Mouse (Mus musculus): ENCODE data around the gene Nubp2. TPM values are rescaled to one million over a fixed set of nuclear protein-coding genes. Genes with fewer than 3 reads are reported as not detected.

The Nubp2 gene
- polyA plus RNA-seq, 1 experiment from 2014 or later = 75.4 TPM

- no peaks in the 10 kb centered on the region for H3K9me3 ChIP-seq
- 89% methylated on average over 13 of the region's 13 CpGs for WGBS
- H3K4me3 ChIP-seq = no peak overlapping the region
- no peak overlapping the region for H3K4me2 ChIP-seq (replicated peaks)
- no peak overlapping the region for H3K9ac ChIP-seq
- ATAC-seq (ENCODE audit: low FRiP score, low read depth) = no peak
- H3K36me3 ChIP-seq = peaks cover 44% of the 10 kb centered on the region
- H3K27ac ChIP-seq = no peak overlapping the region
- no peaks in the 10 kb centered on the region for H3K27me3 ChIP-seq (replicated peaks)
- H3K4me1 ChIP-seq = peaks cover 35% of the 10 kb centered on the region
Measured at GRCm38 (mm10) chr17:24891321-24891720, 5.2 kb upstream of the Nubp2 start.

DNA sequence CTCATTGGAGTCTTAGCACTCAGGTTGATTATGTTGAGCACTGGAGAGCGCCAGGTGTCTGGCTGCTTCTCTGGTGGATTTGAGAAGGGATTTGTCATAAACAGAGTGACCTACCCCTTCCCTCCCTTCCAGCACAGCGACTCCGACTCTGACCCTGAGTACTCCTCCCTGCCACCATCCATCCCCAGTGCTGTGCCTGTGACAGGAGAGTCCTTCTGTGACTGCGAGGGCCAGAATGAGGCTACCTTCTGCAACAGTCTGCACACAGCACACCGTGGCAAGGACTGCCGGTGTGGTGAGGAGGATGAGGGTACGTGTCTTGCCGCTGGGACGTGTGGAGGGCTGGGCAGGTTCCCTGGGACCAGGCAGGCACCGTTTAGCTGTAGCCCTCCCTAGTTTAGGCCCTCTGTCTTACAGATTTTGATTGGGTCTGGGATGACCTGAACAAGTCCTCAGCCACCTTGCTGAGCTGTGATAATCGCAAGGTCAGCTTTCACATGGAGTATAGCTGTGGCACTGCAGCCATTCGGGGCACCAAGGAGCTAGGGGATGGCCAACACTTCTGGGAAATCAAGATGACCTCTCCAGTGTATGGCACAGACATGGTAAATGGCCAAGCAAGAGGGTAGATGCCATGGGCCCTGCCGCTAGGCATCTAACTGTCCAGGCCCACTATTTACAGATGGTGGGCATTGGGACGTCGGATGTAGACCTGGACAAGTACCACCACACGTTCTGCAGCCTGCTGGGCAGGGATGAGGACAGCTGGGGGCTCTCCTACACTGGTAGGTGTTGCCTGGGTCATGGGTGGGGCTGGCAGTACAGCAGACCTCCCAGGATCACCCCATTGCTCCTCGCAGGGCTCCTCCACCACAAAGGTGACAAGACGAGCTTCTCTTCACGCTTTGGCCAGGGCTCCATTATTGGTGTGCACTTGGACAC, 4.3 kb upstream of the Nubp2 start:
- Histone ChIP-seq H3K27ac (no peak overlapping the region), H3K4me2 (replicated peaks) (no peak overlapping the region), H3K36me3 (peaks cover 44% of the 10 kb centered on the region), H3K27me3 (replicated peaks) (no peaks in the 10 kb centered on the region), H3K4me1 (peaks cover 30% of the 10 kb centered on the region), H3K9me3 (no peaks in the 10 kb centered on the region), H3K4me3 (no peak overlapping the region), H3K9ac (no peak overlapping the region)
- WGBS = 89% methylated on average over 19 of the region's 19 CpGs
- no peak for ATAC-seq (ENCODE audit: low FRiP score, low read depth)

DNA sequence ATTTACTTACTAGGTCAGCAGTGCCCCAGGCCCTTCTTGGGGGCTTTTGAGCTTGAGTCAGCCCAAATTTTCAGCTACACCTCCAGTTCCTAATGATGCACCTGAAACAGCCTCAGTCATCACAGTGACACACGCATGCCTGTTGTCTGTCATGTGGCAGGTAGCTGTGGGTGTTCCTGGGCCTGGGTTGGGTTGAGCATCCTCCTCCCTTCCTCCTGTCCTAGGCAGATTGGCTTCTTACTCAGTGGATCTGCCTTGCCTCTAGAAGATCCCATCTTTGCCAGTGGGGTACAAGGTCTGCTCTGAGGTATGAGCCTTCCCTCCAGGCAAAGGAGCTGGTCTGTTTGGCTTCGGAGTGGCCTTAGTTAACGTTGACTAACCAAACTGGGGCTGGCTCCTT, 2.7 kb upstream of the Nubp2 start:
- peaks cover 50% of the 10 kb centered on the region for H3K36me3 ChIP-seq
- WGBS = 88% methylated on average over 3 of the region's 3 CpGs
- ATAC-seq (ENCODE audit: low FRiP score, low read depth) = no peak

DNA sequence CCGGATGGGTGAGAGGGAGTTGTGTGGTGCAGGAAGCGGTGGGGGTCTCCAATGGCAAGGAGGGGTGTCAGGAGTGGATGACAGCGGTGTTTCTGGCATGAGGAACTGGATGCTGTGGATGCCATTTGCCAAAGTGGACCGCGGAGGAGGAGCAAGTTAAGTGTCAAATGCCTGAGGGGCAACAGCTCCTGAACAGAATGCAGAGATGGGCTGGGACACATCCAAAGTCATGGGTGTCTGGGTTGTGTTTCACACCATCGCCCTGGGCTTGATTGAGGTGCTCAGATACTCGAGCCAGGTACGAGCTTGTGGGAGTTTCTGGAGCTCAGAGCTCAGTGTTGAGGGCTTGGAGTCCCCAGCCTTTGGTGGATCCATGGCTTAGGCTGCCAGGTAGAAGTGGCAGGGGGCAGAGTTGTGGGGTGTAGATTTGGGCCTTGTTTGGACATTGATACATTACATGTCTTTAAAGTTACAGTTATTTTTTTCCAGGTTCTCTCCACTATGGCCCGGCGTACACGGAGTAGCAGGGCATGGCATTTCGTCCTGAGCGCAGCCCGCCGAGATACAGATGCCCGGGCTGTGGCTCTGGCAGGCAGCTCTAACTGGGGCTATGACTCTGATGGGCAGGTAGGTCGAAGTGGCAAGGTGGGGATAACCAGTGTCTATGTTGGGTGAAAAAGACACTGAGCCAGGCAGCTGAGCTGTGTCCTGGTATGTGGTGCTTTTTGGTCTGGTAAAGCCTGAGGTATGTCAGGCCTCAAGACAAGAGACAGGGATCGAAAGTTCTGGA, 1.3 kb upstream of the Nubp2 start:
- ATAC-seq (ENCODE audit: low FRiP score, low read depth) = no peak
- H3K27ac ChIP-seq = no peak overlapping the region
- 69% methylated on average over 18 of the region's 18 CpGs for WGBS

More for the DNA sequence above, 2.7 kb upstream of the Nubp2 start:
- Histone ChIP-seq H3K27ac (no peak overlapping the region), H3K9ac (no peak overlapping the region), H3K4me2 (replicated peaks) (no peak overlapping the region), H3K4me1 (peaks cover 27% of the 10 kb centered on the region), H3K4me3 (no peak overlapping the region), H3K9me3 (no peaks in the 10 kb centered on the region), H3K27me3 (replicated peaks) (no peaks in the 10 kb centered on the region)

DNA sequence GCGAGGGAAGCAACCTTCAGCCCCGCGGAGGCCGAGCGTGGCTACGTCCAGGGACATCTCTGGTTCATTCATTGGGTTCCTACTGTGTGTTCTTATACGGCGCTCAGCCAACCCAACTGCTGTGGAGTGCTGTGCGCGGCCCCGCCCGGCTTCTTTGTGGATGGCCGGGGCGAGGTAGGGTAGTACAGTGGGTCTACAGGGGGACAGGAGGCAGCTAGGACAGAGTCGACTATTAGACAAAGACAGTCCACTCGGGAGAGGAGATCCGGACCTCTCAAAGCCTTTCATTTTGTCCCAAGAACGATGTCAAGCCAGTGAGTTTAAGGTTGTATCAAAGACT, 753 bp upstream of the Nubp2 start:
- Histone ChIP-seq H3K4me1 (peaks cover 22% of the 10 kb centered on the region), H3K4me2 (replicated peaks) (peak overlapping the region; percentile 97), H3K27ac (no peak overlapping the region), H3K9me3 (no peaks in the 10 kb centered on the region), H3K4me3 (peak overlapping the region; percentile 89), H3K36me3 (peaks cover 48% of the 10 kb centered on the region), H3K27me3 (replicated peaks) (no peaks in the 10 kb centered on the region), H3K9ac (peak overlapping the region; percentile 86)
- 2% methylated on average over 18 of the region's 18 CpGs for WGBS
- peak; percentile 61 for ATAC-seq (ENCODE audit: low FRiP score, low read depth)

More for the DNA sequence above, 1.3 kb upstream of the Nubp2 start:
- Histone ChIP-seq H3K4me1 (peaks cover 22% of the 10 kb centered on the region), H3K9me3 (no peaks in the 10 kb centered on the region), H3K36me3 (peaks cover 52% of the 10 kb centered on the region), H3K9ac (peak overlapping the region; percentile 86), H3K4me3 (peak overlapping the region; percentile 89), H3K27me3 (replicated peaks) (no peaks in the 10 kb centered on the region), H3K4me2 (replicated peaks) (peak overlapping the region; percentile 97)

GRCm38 (mm10) chr17:24885356-24886133, 604 bp downstream of the Nubp2 start:
- H3K4me1 ChIP-seq = peaks cover 22% of the 10 kb centered on the region
- no peak for ATAC-seq (ENCODE audit: low FRiP score, low read depth)
- no peaks in the 10 kb centered on the region for H3K27me3 ChIP-seq (replicated peaks)
- no peak overlapping the region for H3K27ac ChIP-seq
- WGBS = 28% methylated on average over 22 of the region's 22 CpGs
- H3K9me3 ChIP-seq = no peaks in the 10 kb centered on the region
- H3K36me3 ChIP-seq = peaks cover 34% of the 10 kb centered on the region
- peak overlapping the region; percentile 51 for H3K9ac ChIP-seq
- peak overlapping the region; percentile 62 for H3K4me3 ChIP-seq
- H3K4me2 ChIP-seq (replicated peaks) = peak overlapping the region; percentile 91

DNA sequence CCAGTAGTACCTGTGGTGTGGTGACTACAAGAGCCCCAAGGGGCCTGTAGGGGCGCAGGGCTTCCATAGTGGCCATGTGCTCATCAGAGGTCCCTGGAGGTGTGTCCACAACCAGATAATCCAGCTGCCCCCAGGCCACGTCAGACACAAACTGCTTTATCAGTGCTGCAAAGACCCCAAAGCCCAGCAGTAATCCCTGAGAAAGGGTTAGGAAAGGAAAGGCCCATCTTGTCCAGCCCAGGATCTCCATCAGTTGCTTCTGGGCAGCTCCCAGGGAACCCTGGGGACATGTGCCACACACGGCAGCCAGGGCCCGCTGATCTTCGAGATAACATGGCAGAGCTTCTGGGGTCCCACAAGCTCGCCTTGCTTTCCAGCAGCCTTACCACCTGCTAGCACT, 1.8 kb downstream of the Nubp2 start:
- 92% methylated on average over 6 of the region's 6 CpGs for WGBS
- Histone ChIP-seq H3K9ac (no peak overlapping the region), H3K27me3 (replicated peaks) (no peaks in the 10 kb centered on the region), H3K4me3 (no peak overlapping the region), H3K4me2 (replicated peaks) (no peak overlapping the region), H3K4me1 (peaks cover 22% of the 10 kb centered on the region), H3K27ac (no peak overlapping the region), H3K36me3 (peaks cover 26% of the 10 kb centered on the region), H3K9me3 (no peaks in the 10 kb centered on the region)
- no peak for ATAC-seq (ENCODE audit: low FRiP score, low read depth)

DNA sequence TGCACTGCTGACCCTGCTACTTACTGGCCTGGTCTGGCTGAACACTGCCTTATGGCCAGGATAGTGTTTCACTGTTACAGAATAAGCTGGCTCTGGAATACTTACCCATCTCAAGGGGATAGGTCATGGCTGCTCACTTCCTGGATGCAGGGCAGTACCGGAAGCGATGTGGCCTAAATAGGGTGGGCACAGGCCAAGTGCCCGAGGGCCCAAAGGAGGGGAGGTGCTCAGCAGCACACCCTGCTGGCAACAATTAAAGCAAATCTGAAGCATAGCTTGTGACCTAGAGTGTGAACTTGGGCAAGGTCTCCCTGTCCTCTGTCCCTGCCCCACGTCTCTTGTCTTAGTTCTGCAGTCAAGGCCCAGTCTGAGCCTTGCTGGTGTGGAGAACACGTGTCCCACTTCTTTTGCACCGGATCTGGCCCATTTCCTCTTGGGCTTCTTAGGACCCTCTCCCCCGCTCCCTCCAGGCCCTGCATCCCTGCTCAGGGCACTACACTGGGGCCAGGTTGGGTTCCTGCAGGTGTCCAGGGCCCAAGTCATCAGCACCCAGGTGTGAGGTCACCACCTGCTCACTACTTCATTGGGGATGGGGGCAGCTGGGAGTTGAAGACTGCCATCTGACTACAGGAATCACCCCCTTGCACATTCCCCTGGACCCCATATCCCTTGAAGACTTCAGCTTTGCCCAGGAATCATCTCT, 4.3 kb downstream of the Nubp2 start:
- WGBS = 47% methylated on average over 7 of the region's 7 CpGs
- Histone ChIP-seq H3K27me3 (replicated peaks) (no peaks in the 10 kb centered on the region), H3K4me1 (peaks cover 11% of the 10 kb centered on the region), H3K36me3 (peaks cover 21% of the 10 kb centered on the region), H3K27ac (no peak overlapping the region), H3K4me2 (replicated peaks) (no peak overlapping the region), H3K9me3 (no peaks in the 10 kb centered on the region), H3K4me3 (no peak overlapping the region), H3K9ac (no peak overlapping the region)
- ATAC-seq (ENCODE audit: low FRiP score, low read depth) = no peak

GRCm38 (mm10) chr17:24878531-24878930, 7.6 kb downstream of the Nubp2 start:
- no peak for ATAC-seq (ENCODE audit: low FRiP score, low read depth)
- WGBS = 75% methylated on average over 8 of the region's 8 CpGs
- Histone ChIP-seq H3K4me3 (no peak overlapping the region), H3K27ac (no peak overlapping the region), H3K9me3 (no peaks in the 10 kb centered on the region), H3K36me3 (peaks cover 12% of the 10 kb centered on the region), H3K9ac (no peak overlapping the region), H3K27me3 (replicated peaks) (no peaks in the 10 kb centered on the region), H3K4me1 (no peaks in the 10 kb centered on the region), H3K4me2 (replicated peaks) (no peak overlapping the region)

GRCm38 (mm10) chr17:24878117-24878397, 8.1 kb downstream of the Nubp2 start:
- H3K9ac ChIP-seq = no peak overlapping the region
- H3K36me3 ChIP-seq = peaks cover 7% of the 10 kb centered on the region
- WGBS = 40% methylated on average over 5 of the region's 5 CpGs
- H3K4me3 ChIP-seq = no peak overlapping the region
- H3K27ac ChIP-seq = no peak overlapping the region
- no peak for ATAC-seq (ENCODE audit: low FRiP score, low read depth)
- H3K4me1 ChIP-seq = no peaks in the 10 kb centered on the region
- no peak overlapping the region for H3K4me2 ChIP-seq (replicated peaks)
- no peaks in the 10 kb centered on the region for H3K27me3 ChIP-seq (replicated peaks)
- H3K9me3 ChIP-seq = no peaks in the 10 kb centered on the region

GRCm38 (mm10) chr17:24877336-24878116, 8.6 kb downstream of the Nubp2 start:
- Histone ChIP-seq H3K27ac (no peak overlapping the region), H3K9ac (no peak overlapping the region)

More at GRCm38 (mm10) chr17:24877336-24878116, 8.6 kb downstream of the Nubp2 start:
- no peak for ATAC-seq (ENCODE audit: low FRiP score, low read depth)
- Histone ChIP-seq H3K4me2 (replicated peaks) (no peak overlapping the region), H3K36me3 (peaks cover 2% of the 10 kb centered on the region), H3K27me3 (replicated peaks) (no peaks in the 10 kb centered on the region), H3K4me3 (no peak overlapping the region), H3K4me1 (no peaks in the 10 kb centered on the region), H3K9me3 (no peaks in the 10 kb centered on the region)
- WGBS = 68% methylated on average over 10 of the region's 10 CpGs
